Mouse (Mus musculus) urinary bladder, postnatal 14 days (tissue): ENCODE data around the gene Sin3a.

Experiments used
- DNase-seq: peaks from one replicate; pipeline ENCODE4 v3.0.0; 2021; ENCODE audit warnings: low spot score

Sin3a gene

GRCm38 (mm10) chr9:57168411-57168810 is 96.6 kb downstream of the Sin3a start:
- DNase-seq = no peak
